Mouse (Mus musculus): ENCODE data around the gene Cryba4.

Cryba4 gene

GRCm38 (mm10) chr5:112286608-112286983 lies 34.3 kb upstream of the Cryba4 start:
- DNase-seq (ENCODE audit: low read depth) = no peak

- DNase-seq (ENCODE audit: low read depth) = no peak
These were observed 33.3 kb upstream of the Cryba4 start for GRCm38 (mm10) chr5:112285548-112286085.

GRCm38 (mm10) chr5:112284203-112284582 lies 31.9 kb upstream of the Cryba4 start:
- no peak for DNase-seq (ENCODE audit: low read depth)

DNA sequence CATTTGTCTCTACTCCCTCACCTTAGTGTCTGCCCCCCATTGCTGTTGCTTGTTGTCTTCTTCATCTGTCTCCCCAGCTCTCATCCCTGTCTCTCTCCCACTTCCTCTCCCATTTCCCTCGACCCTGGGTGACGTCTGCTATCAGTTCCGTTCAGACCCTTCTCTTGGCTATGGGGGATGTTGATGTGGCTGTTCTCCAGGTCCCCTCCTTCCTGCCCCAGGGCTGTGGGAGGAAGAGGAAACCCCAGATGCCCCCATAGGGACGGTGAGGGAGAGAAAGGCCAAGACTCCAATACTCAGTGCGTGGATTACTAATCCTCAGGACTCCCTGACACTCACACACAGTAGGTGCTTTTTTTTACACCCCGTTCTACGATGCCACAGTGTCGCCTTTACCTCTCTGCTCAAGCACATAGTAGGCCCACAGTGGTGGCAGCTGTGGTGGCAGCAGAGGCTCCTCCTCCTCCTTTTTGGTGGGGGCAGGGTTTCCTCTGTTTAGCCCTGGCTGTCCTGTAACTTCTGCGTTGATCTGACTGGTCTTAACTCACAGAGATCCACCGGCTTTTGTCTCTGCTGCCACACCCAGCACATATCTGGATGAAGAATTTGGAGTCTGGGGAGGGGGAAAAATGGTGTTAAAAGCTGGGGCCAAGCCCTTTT lies 31.4 kb upstream of the Cryba4 start:
- DNase-seq (ENCODE audit: low read depth) = no peak

DNA sequence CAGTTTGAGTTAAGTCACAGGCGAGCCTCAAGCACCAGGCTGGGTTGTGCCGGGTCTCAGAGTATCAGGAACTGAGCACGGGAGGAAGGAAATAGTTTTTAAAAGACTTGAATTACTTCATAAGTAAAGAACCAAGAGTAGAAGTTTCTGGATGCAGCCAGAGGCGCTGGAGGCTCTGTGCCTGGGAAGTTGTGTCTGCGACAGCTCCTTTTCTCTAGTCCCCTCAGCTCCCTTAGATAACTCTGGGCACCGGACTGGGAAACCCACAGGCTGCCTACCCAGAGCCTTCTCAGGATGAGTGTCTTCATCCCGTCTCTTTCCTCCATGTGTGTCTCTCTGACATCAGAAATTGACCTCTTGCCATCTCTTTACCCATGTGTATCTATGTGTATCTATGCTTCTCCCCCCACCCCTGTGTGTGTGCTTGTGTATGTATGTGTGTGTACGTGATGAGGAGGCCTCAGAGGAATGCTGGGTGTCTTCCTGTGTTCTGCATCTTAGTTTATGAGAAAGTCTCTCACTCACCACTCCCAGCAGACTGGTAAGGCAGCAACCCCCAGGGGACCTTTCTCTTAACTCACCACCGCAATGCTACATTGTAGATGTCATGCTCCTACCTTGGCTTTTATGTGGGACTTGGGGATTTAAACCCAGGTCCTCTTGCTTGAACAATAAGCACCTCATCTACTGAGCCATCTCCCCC lies 30.6 kb upstream of the Cryba4 start:
- DNase-seq (ENCODE audit: low read depth) = no peak

DNA sequence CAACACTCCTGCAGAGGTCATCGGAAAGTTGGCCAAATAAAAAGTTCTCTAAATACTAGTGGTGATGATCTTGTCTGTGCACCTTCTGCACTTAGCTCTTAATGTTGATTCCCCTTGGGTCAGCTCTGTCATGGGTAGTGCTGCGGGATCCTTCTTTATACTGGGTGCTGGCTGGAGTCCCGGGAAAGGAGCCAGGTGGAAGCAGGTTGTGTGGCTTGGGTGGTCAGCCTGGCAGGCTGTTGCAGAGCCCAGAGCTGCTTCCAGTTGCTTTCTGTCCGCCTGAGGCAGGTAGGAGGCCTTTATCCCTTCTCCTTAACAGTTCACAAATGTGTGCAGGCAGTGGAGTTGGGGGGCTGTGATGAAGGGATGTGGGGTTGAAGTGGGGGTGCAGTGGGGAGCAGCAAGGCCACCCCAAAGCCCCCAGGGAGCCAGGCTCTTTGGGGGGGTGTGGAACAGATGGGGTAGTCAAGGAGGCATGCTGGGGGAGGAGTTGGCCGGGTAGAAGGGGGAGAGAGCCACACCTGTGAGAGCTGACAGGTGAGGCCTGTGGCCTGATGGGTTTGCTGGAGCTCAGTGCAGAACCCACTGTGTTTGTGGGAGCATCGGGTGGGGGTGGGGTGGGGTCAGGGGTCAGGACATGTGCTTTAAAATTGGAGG lies 29.9 kb upstream of the Cryba4 start:
- no peak for DNase-seq (ENCODE audit: low read depth)

GRCm38 (mm10) chr5:112281676-112282075 lies 29.4 kb upstream of the Cryba4 start:
- DNase-seq (ENCODE audit: low read depth) = no peak

DNA sequence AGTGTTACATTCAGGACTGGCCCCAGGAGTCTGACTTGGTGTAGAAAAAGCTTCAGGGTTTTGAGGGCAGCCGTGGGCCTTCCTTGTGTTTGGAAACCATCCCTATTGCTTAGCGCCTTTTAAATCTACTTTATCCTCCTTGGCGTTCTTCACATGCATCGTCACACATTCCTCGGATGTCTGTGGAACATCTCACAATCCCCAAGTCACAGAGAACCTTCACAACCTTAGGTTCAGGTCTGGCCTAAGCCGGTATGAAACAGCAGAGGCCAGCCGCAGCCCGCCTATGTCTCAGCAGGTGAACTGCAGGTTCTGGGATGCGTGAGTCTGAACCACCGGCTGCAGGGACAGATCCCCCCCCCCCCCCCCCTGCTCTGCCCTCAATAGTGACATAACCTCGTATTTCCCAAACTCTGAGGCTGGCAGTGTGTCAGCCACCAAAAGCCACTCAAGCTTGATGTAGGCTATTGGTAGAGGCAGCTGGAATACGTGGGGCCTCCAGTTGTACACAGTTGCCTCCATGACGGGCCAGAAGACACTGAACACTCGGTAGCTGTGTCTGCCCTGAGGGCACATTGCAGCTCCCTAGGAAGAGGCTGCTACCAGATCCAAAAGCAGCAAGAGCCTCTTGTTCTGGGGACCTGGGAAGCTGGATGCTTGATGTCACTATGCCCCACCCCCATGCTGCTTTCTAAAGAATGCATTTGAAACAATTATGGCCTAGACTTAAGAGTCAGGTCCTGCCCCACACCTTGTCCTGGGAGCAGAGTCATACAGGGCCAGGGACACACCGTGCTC lies 28.7 kb upstream of the Cryba4 start:
- DNase-seq (ENCODE audit: low read depth) = no peak

GRCm38 (mm10) chr5:112280151-112280550 lies 27.8 kb upstream of the Cryba4 start:
- DNase-seq (ENCODE audit: low read depth) = no peak

DNA sequence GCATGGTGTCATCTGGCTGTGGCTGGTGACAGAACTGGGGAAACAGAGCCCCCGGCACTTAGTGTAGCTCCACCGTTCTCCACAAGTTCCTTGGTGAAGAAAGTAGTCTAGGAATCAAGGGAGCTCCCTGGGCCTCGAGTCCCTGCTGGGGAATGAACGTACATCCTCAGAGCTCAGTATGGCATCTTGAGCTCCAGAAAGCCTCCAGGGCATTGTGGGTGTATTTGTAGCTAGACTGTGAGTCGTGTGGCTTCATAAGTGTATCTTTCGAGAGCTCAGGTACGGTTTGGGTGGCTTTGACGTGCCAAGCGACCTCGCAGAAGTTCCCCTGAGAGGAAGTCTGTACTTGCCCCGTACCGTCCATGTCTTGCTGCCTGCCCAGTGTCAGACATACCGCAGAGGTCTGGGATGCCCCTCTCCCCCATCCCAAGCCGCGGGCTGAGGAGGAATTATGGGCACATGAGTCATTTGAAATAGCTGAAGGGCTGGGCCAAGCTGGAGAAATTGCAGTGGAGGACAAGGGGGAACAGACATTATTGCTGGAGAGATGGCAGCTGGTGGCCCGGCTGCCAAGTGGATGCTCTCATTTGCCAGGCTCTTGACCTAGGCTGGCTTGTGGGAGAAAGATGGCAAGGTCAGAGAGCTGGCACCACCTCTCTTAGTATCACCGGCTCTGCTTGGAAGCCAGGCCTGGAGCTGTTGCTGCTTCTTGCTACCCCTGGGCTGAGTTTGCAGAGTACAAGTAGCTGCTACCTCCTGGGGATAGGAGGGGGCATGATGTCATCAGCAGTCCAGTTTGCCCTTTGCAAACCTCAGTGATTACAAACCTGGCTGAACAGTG lies 27.1 kb upstream of the Cryba4 start:
- no peak for DNase-seq (ENCODE audit: low read depth)

DNA sequence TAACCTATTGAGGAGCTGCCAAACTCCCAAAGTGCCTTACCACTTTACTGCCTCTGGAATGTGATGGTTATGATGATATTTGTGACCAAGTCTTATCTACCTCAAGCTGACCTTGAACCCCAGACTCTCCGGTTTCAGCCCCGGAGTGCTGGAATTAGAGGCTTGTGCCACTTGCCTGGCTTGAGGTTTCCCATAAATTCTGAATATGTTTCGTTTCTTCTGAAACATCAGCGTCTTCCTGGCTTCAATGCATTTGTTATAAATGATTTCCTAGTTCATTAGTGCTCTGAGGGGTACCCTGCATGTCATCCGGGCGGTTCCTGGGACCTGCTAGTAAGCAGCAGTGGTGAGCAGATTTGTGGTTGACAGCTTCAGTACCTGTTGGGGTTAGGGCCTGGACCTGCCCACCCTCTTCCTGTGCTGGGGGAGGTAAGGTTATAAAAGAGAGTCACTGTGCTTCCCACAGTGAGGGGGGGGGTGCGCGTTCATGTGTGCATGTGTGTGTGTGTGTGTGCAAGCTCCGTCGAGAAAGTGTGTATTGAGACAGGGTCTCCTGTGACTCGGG lies 25.7 kb upstream of the Cryba4 start:
- DNase-seq (ENCODE audit: low read depth) = no peak

GRCm38 (mm10) chr5:112276907-112277348 lies 24.6 kb upstream of the Cryba4 start:
- DNase-seq (ENCODE audit: low read depth) = no peak

- DNase-seq (ENCODE audit: low read depth) = peak; percentile 99
These were observed 24.1 kb upstream of the Cryba4 start, which contains the start of gene Tpst2 for GRCm38 (mm10) chr5:112276267-112276873. Tpst2 (plus strand) TSS chr5:112276691.

GRCm38 (mm10) chr5:112275021-112275804 lies 22.9 kb upstream of the Cryba4 start:
- DNase-seq (ENCODE audit: low read depth) = no peak

DNA sequence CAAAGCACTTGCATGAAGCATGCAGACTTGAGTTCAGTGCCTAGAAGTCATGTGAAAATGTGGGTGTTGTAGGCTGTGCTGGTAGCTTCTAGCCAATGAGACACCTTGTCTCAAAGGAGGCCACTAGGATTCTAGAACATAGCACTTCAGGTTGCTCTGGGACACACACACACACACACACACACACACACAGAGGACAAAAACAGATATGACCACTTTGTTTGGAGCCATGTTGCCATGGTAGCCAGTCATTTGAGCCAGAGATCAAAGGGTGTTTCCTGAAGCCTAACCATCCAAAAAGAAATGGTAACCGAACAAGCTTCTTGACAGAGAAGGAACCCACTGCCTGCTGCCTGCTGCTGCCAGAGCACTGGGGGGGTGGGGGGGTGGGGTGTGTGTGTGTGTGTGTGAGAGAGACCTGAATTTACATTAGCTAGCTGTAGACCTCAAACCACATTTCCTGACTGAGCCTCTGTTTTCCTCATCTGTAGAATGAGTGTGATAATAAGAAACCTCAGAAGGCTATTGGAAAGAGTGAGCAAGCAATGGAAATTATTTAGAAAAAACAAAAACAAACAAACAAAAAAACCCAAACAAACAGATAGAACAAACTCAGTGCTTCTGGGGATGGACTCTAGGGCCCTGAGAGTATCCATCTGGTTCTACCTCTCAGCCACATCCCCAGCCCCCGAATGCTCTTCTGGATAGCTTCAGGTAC lies 21.6 kb upstream of the Cryba4 start:
- DNase-seq (ENCODE audit: low read depth) = no peak

DNA sequence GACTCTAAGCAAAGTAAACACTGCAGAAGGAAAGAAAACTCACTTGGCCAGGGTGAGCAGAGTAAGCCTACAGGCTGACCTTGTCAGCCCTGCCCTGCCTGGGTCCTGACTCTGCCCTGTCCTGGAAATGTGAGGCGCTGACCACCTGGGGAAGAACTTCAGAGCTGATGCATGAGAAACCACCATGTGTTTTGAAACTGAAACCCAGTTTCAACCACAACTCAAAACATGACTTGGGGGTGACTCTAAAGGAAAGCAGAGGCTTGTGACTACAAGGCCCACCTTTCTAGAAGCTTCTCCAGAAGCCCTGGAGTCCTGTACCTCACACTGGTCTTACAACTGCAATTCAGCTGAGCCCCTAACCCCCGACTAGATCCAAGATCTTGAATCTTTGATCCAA lies 20.6 kb upstream of the Cryba4 start:
- DNase-seq (ENCODE audit: low read depth) = no peak

- no peak for DNase-seq (ENCODE audit: low read depth)
These were observed 18.6 kb upstream of the Cryba4 start for GRCm38 (mm10) chr5:112270764-112271541.
